Mouse (Mus musculus) forebrain, embryonic 11.5 days (tissue): ENCODE measurements around the gene Smim6. TPM values are rescaled to one million over a fixed set of nuclear protein-coding genes. Genes with fewer than 3 reads are reported as not detected.

ENCODE experiments used
- ATAC-seq: fragments of 200-750 bp; cut with Nextera tagmentation; replicated peaks from 2 replicates; pipeline ENCODE4 v1.8.0; 2017; ENCODE audit warnings: moderate TSS enrichment; ENCODE audit not compliant: low FRiP score
- DNase-seq: peaks from one replicate; pipeline ENCODE4 v3.0.0-alpha.2; 2017; ENCODE audit warnings: low spot score
- H3K27ac ChIP-seq: fragments of 300-500 bp; sonication (generic); 2 replicates; pipeline ENCODE4 v1.5.1; 2014; ENCODE audit warnings: low read depth, low read length
- H3K27me3 ChIP-seq: fragments of 300-500 bp; sonication (generic); 2 replicates; pipeline ENCODE4 v1.6.1; 2014; ENCODE audit warnings: mild to moderate bottlenecking, low read length, mixed read lengths; ENCODE audit not compliant: control insufficient read depth, insufficient read depth
- H3K36me3 ChIP-seq: fragments of 300-500 bp; sonication (generic); 2 replicates; pipeline ENCODE4 v1.6.1; 2014; ENCODE audit warnings: mild to moderate bottlenecking, low read length, moderate library complexity, mixed read lengths; ENCODE audit not compliant: control insufficient read depth, insufficient read depth
- H3K4me1 ChIP-seq: fragments of 300-500 bp; sonication (generic); replicated peaks from 2 replicates; pipeline ENCODE4 v1.6.1; 2014; ENCODE audit warnings: low read length, mixed read lengths; ENCODE audit not compliant: control insufficient read depth, insufficient read depth
- H3K4me2 ChIP-seq: fragments of 300-500 bp; sonication (generic); 2 replicates; pipeline ENCODE4 v1.6.1; 2014; ENCODE audit warnings: low read depth, mild to moderate bottlenecking, low read length, moderate library complexity, mixed read lengths; ENCODE audit not compliant: severe bottlenecking
- H3K4me3 ChIP-seq: fragments of 300-500 bp; sonication (generic); 2 replicates; pipeline ENCODE4 v1.5.1; 2014; ENCODE audit warnings: low read depth, low read length
- H3K9ac ChIP-seq: fragments of 300-500 bp; sonication (generic); 2 replicates; pipeline ENCODE4 v1.6.1; 2014; ENCODE audit warnings: low read length
- H3K9me3 ChIP-seq: fragments of 300-500 bp; sonication (generic); 2 replicates; pipeline ENCODE4 v1.6.1; 2016; ENCODE audit warnings: low read length, mixed read lengths; ENCODE audit not compliant: control insufficient read depth
- WGBS: fragments of 180-500 bp; shearing (Covaris S2); extraction: QIAGEN DNeasy Blood & Tissue Kit; methylation state at CpG from one replicate; pipeline ENCODE4 v1.1.7; 2014; 5-methylcytosine and 5-hydroxymethylcytosine counted together
- polyA plus RNA-seq: library from polyadenylated mRNA; unstranded; fragments of >200 nt; fragmentation: Nextera tagmentation; extraction: Ambion mirVana; gene quantifications from 2 replicates; pipeline ENCODE4 v1.2.1, GENCODE M21; 2014

The Smim6 gene
- polyA plus RNA-seq, 1 experiment from 2014 or later: 0.72 TPM

GRCm38 (mm10) chr11:115919073-115919472 is 7.3 kb downstream of the Smim6 start:
- Histone ChIP-seq H3K36me3 (no peaks in the 10 kb centered on the region), H3K9ac (no peak overlapping the region), H3K4me2 (no peak overlapping the region), H3K4me1 (no peaks in the 10 kb centered on the region), H3K27ac (no peak overlapping the region), H3K27me3 (no peaks in the 10 kb centered on the region), H3K9me3 (no peaks in the 10 kb centered on the region), H3K4me3 (no peak overlapping the region)
- no peak for DNase-seq
- WGBS: 92% methylated on average over 5 of the region's 5 CpGs
- ATAC-seq: no peak

DNA sequence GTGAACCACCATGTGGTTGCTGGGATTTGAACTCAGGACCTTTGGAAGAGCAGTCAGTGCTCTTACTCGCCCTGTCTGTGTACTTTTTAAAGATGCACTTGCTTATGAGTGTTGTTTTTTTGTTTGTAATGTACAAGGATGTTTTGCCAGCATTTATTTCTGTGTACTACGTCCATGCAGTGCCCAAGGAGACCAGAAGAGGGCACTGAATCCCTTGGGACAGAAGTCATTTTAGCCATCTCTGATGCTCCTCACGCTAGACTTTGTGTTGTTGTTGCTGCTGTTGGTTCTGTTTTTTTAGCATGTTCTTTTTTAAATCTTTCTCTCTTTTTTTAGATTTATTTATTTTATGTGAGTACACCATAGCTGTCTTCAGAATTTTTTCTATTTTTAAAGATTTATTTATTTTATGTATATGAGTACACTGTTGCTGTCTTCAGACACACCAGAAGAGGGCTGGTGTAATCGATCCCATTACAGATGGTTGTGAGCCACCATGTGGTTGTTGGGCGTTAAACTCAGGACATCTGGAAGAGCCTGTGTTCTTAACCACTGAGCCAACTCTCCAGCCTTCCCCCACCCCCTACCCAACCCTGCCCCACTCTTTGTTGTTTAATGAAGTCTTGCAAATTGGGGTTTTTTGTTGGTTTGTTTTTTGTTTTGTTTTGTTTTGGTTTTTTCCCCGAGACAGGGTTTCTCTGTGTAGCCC is 8.4 kb downstream of the Smim6 start:
- Histone ChIP-seq H3K4me1 (no peaks in the 10 kb centered on the region), H3K27ac (no peak overlapping the region), H3K36me3 (no peaks in the 10 kb centered on the region), H3K9ac (no peak overlapping the region), H3K9me3 (no peaks in the 10 kb centered on the region), H3K4me2 (no peak overlapping the region), H3K4me3 (no peak overlapping the region), H3K27me3 (no peaks in the 10 kb centered on the region)
- peak; percentile 65 for DNase-seq
- 51% methylated on average over 6 of the region's 6 CpGs for WGBS
- ATAC-seq: no peak

- no peak overlapping the region for H3K9ac ChIP-seq
- no peak overlapping the region for H3K27ac ChIP-seq
- no peaks in the 10 kb centered on the region for H3K4me1 ChIP-seq
- H3K4me2 ChIP-seq: no peak overlapping the region
- H3K9me3 ChIP-seq: no peaks in the 10 kb centered on the region
- 94% methylated on average over 1 of the region's 1 CpGs for WGBS
- H3K27me3 ChIP-seq: no peaks in the 10 kb centered on the region
- H3K36me3 ChIP-seq: no peaks in the 10 kb centered on the region
- ATAC-seq (no peak), DNase-seq (no peak)
- H3K4me3 ChIP-seq: no peak overlapping the region
Observed at GRCm38 (mm10) chr11:115921986-115922385, 10.2 kb downstream of the Smim6 start.

GRCm38 (mm10) chr11:115929031-115929430 is 17.2 kb downstream of the Smim6 start:
- Histone ChIP-seq H3K27me3 (no peaks in the 10 kb centered on the region), H3K9me3 (no peaks in the 10 kb centered on the region), H3K4me2 (no peak overlapping the region), H3K4me1 (peaks cover 8% of the 10 kb centered on the region), H3K9ac (no peak overlapping the region), H3K27ac (no peak overlapping the region), H3K36me3 (no peaks in the 10 kb centered on the region), H3K4me3 (no peak overlapping the region)
- 90% methylated on average over 8 of the region's 8 CpGs for WGBS
- DNase-seq: no peak
- ATAC-seq: no peak

DNA sequence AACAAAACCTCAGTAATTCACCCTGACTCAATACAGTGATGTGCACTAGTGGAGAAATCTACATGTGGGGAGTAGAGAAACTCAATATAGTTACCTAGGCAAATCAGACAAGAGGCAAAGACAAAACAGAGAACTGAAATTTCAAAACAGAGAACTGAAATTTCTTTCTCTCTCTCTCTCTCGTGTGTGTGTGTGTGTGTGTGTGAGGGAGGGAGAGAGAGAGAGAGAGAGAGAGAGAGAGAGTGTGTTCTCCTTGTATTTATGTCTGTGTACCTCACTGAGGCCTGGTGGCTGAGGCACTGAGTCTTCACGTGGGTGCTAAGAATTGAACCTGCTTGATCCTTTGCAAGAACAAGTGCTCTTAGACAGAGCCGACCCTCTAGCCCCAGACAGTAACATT is 18.0 kb downstream of the Smim6 start:
- Histone ChIP-seq H3K9ac (no peak overlapping the region), H3K27ac (no peak overlapping the region), H3K4me2 (no peak overlapping the region), H3K4me1 (peaks cover 14% of the 10 kb centered on the region), H3K4me3 (no peak overlapping the region), H3K9me3 (no peaks in the 10 kb centered on the region), H3K36me3 (no peaks in the 10 kb centered on the region), H3K27me3 (no peaks in the 10 kb centered on the region)
- 83% methylated on average over 2 of the region's 3 CpGs for WGBS
- DNase-seq (no peak), ATAC-seq (no peak)

- no peak overlapping the region for H3K4me3 ChIP-seq
- no peaks in the 10 kb centered on the region for H3K27me3 ChIP-seq
- H3K4me1 ChIP-seq: peaks cover 14% of the 10 kb centered on the region
- H3K27ac ChIP-seq: no peak overlapping the region
- no peaks in the 10 kb centered on the region for H3K36me3 ChIP-seq
- DNase-seq (no peak), ATAC-seq (no peak)
- 79% methylated on average over 3 of the region's 3 CpGs for WGBS
- no peak overlapping the region for H3K4me2 ChIP-seq
- no peaks in the 10 kb centered on the region for H3K9me3 ChIP-seq
- no peak overlapping the region for H3K9ac ChIP-seq
Observed at GRCm38 (mm10) chr11:115931235-115931634, 19.4 kb downstream of the Smim6 start.

GRCm38 (mm10) chr11:115933108-115933746 is 21.4 kb downstream of the Smim6 start, which contains the start of the genes Sap30bp and Recql5:
Sap30bp (plus strand) TSS chr11:115933282.
Recql5 (minus strand) TSS chr11:115933477.
- H3K4me3 ChIP-seq: peak within 1 kb of the TSS; percentile 97
- H3K4me2 ChIP-seq: peak within 1 kb of the TSS; percentile 87
- no peaks in the 10 kb centered on the region for H3K9me3 ChIP-seq
- no peak within 1 kb of the TSS for H3K27ac ChIP-seq
- H3K36me3 ChIP-seq: 0 out of 2 replicates have a peak, but pooled peaks cover 2% of the 10 kb centered on the region
- ATAC-seq (peak; percentile 97), DNase-seq (peak; percentile 98)
- H3K9ac ChIP-seq: peak within 1 kb of the TSS; percentile 91
- H3K27me3 ChIP-seq: no peaks in the 10 kb centered on the region
- WGBS: under 1% methylated on average over 28 of the region's 28 CpGs
- H3K4me1 ChIP-seq: peaks cover 14% of the 10 kb centered on the region

DNA sequence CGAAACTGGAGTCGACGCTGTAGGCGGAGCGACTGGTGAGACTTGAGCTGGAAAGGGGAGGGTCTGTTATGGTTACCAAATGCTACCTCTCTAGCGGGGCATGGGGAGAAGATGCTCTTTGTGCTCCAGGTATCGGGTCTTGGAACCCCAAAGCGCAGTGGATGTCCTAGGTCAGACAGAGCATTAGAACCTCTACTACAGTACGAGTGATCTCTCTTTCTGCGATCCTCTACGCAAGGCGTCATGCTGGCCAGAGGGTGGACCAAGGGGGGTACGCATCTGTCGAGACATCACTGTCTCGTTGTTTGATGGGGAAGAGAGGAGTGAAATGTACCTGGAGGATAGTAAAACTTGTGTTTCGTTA is 21.9 kb downstream of the Smim6 start:
- Histone ChIP-seq H3K4me3 (peak overlapping the region; percentile 97), H3K9me3 (no peaks in the 10 kb centered on the region), H3K27me3 (no peaks in the 10 kb centered on the region), H3K27ac (no peak overlapping the region), H3K9ac (peak overlapping the region; percentile 91), H3K4me1 (peaks cover 14% of the 10 kb centered on the region), H3K4me2 (peak overlapping the region; percentile 87), H3K36me3 (0 out of 2 replicates have a peak, but pooled peaks cover 4% of the 10 kb centered on the region)
- WGBS: under 1% methylated on average over 16 of the region's 16 CpGs
- ATAC-seq: peak; percentile 51; the same call in 1 of the 2 replicates
- DNase-seq: no peak
